Mouse (Mus musculus) spleen, adult 2 months (tissue): ENCODE data around the gene Fnbp1. TPM values are rescaled to one million over a fixed set of nuclear protein-coding genes. Genes with fewer than 3 reads are reported as not detected.
"Not testable (repeated sequence)": the region's sequence is repeated elsewhere in the genome, so short reads cannot be mapped to it uniquely, and the experiment has no call there.

Experiments
- DNase-seq, 2 experiments: peaks; one replicate each; pipeline versions ENCODE4 v3.0.0 to v3.0.0-alpha.2; 2012 to 2021; ENCODE audit warnings: low spot score in 2 of 2, low read depth in 1 of 2
- H3K27ac ChIP-seq: fragments of 200-500 bp; 2 replicates; pipeline ENCODE4 v1.5.1; 2012; ENCODE audit warnings: low read length, inconsistent platforms; ENCODE audit not compliant: insufficient read depth
- H3K27me3 ChIP-seq: fragments of 200-500 bp; 2 replicates; pipeline ENCODE4 v1.6.1; 2012; ENCODE audit warnings: mild to moderate bottlenecking, moderate library complexity, low read length, inconsistent platforms; ENCODE audit not compliant: control insufficient read depth, insufficient read depth
- H3K36me3 ChIP-seq: fragments of 200-500 bp; 2 replicates; pipeline ENCODE4 v1.6.1; 2012; ENCODE audit warnings: mild to moderate bottlenecking, low read length, inconsistent platforms; ENCODE audit not compliant: control insufficient read depth, insufficient read depth
- H3K4me1 ChIP-seq: fragments of 200-500 bp; 2 replicates; pipeline ENCODE4 v1.6.1; 2011; ENCODE audit warnings: inconsistent platforms; ENCODE audit not compliant: control insufficient read depth, insufficient read depth, insufficient read length
- H3K4me3 ChIP-seq: fragments of 200-500 bp; 2 replicates; pipeline ENCODE4 v1.5.1; 2011; ENCODE audit warnings: mild to moderate bottlenecking, inconsistent platforms; ENCODE audit not compliant: insufficient read depth, insufficient read length; ENCODE audit errors: extremely low read depth
- CTCF ChIP-seq: fragments of 200-500 bp; IDR thresholded peaks from 2 replicates; pipeline ENCODE4 v1.5.1; 2011; ENCODE audit warnings: mild to moderate bottlenecking, inconsistent platforms; ENCODE audit not compliant: insufficient read depth, insufficient read length, insufficient replicate concordance; ENCODE audit errors: extremely low read depth
- POLR2A ChIP-seq: fragments of 200-500 bp; IDR thresholded peaks from 2 replicates; pipeline ENCODE4 v1.6.1; 2011; ENCODE audit warnings: low read depth, low read length, inconsistent platforms
- WGBS: fragments of 180-500 bp; shearing (Covaris S2); methylation state at CpG from one replicate; pipeline ENCODE4 v1.1.7; 2018; 5-methylcytosine and 5-hydroxymethylcytosine counted together
- polyA plus RNA-seq: library from polyadenylated mRNA; depleted of rRNA; stranded (reverse); fragments of >200 nt; gene quantifications from 2 replicates; pipeline ENCODE4 v1.2.3, GENCODE M21; 2012

Fnbp1 gene
- polyA plus RNA-seq, 1 experiment = 78.7 TPM

GRCm38 (mm10) chr2:31173290-31173689 is 31.5 kb upstream of the Fnbp1 start:
- TF ChIP-seq CTCF (peak; percentile 12; the same call in 1 of the 2 replicates), POLR2A (no peak)
- Histone ChIP-seq H3K36me3 (peaks cover 28% of the 10 kb centered on the region), H3K4me1 (no peaks in the 10 kb centered on the region), H3K27me3 (no peaks in the 10 kb centered on the region), H3K27ac (no peak overlapping the region), H3K4me3 (no peak overlapping the region)
- 83% methylated on average over 4 of the region's 4 CpGs for WGBS
- DNase-seq = no peak

GRCm38 (mm10) chr2:31172536-31172935 is 30.7 kb upstream of the Fnbp1 start:
- Histone ChIP-seq H3K4me1 (no peaks in the 10 kb centered on the region), H3K27ac (peak overlapping the region; percentile 44; the same call in 1 of the 2 replicates), H3K4me3 (no peak overlapping the region), H3K27me3 (no peaks in the 10 kb centered on the region), H3K36me3 (peaks cover 31% of the 10 kb centered on the region)
- 81% methylated on average over 5 of the region's 5 CpGs for WGBS
- no peak for TF ChIP-seq POLR2A
- no peak for TF ChIP-seq CTCF
- DNase-seq = no peak

GRCm38 (mm10) chr2:31172001-31172400 is 30.2 kb upstream of the Fnbp1 start:
- no peak for TF ChIP-seq CTCF
- no peaks in the 10 kb centered on the region for H3K27me3 ChIP-seq
- DNase-seq = no peak
- no peak overlapping the region for H3K4me3 ChIP-seq
- H3K36me3 ChIP-seq = peaks cover 31% of the 10 kb centered on the region
- H3K27ac ChIP-seq = peak overlapping the region; percentile 50
- no peaks in the 10 kb centered on the region for H3K4me1 ChIP-seq
- WGBS = 40% methylated on average over 5 of the region's 5 CpGs

GRCm38 (mm10) chr2:31170164-31170563 is 28.4 kb upstream of the Fnbp1 start:
- peaks cover 27% of the 10 kb centered on the region for H3K36me3 ChIP-seq

GRCm38 (mm10) chr2:31169001-31169400 is 27.2 kb upstream of the Fnbp1 start:
- TF ChIP-seq POLR2A = no peak
- no peak for TF ChIP-seq CTCF
- 89% methylated on average over 10 of the region's 10 CpGs for WGBS
- Histone ChIP-seq H3K36me3 (peaks cover 27% of the 10 kb centered on the region), H3K27ac (no peak overlapping the region), H3K4me1 (peaks cover 16% of the 10 kb centered on the region; the same call in 1 of the 2 replicates), H3K4me3 (no peak overlapping the region), H3K27me3 (no peaks in the 10 kb centered on the region)
- no peak for DNase-seq

More at GRCm38 (mm10) chr2:31170164-31170563, 28.4 kb upstream of the Fnbp1 start:
- H3K4me3 ChIP-seq = no peak overlapping the region
- no peak overlapping the region for H3K27ac ChIP-seq
- H3K27me3 ChIP-seq = no peaks in the 10 kb centered on the region
- DNase-seq = no peak
- H3K4me1 ChIP-seq = peaks cover 6% of the 10 kb centered on the region; the same call in 1 of the 2 replicates
- TF ChIP-seq POLR2A (no peak), CTCF (no peak)
- WGBS = 62% methylated on average over 6 of the region's 6 CpGs

- not testable (repeated sequence) for DNase-seq, H3K27ac ChIP-seq, H3K4me3 ChIP-seq, H3K27me3 ChIP-seq
- 95% methylated on average over 2 of the region's 2 CpGs for WGBS
- Histone ChIP-seq H3K36me3 (peaks cover 27% of the 10 kb centered on the region), H3K4me1 (peaks cover 16% of the 10 kb centered on the region; the same call in 1 of the 2 replicates)
Observed at GRCm38 (mm10) chr2:31167571-31167970, 25.8 kb upstream of the Fnbp1 start.

GRCm38 (mm10) chr2:31165529-31165928 is 23.7 kb upstream of the Fnbp1 start:
- DNase-seq = peak in 1 of 2 experiments; percentile 36
- H3K36me3 ChIP-seq = peaks cover 18% of the 10 kb centered on the region
- no peaks in the 10 kb centered on the region for H3K27me3 ChIP-seq
- 54% methylated on average over 4 of the region's 4 CpGs for WGBS
- no peak overlapping the region for H3K4me3 ChIP-seq
- H3K4me1 ChIP-seq = peaks cover 16% of the 10 kb centered on the region; the same call in 1 of the 2 replicates
- TF ChIP-seq CTCF = no peak
- no peak for TF ChIP-seq POLR2A
- H3K27ac ChIP-seq = peak overlapping the region; percentile 61
